Mouse (Mus musculus) hematopoietic stem cell, adult 5-6 weeks (primary cell): ENCODE measurements at regions not wholly inside any gene's neighbourhood (a gene's known extent, or its start where the extent isn't known, plus 50 kb on each side); places are given as distances from the start of the nearest gene placed in this dataset.

Source experiments
- ATAC-seq, 2 experiments: fragments of 125-278 bp in 1 of 2; replicated peaks in 1 of 2; 2 replicates each; pipeline ENCODE4 v1.8.0; 2016 to 2017; ENCODE audit warnings: inconsistent platforms in 2 of 2, mild to moderate bottlenecking in 2 of 2, moderate number of reproducible peaks in 2 of 2, low read depth in 1 of 2, moderate TSS enrichment in 1 of 2; ENCODE audit not compliant: low FRiP score in 2 of 2, poor library complexity in 2 of 2, severe bottlenecking in 2 of 2, insufficient read depth in 1 of 2, low TSS enrichment in 1 of 2

DNA sequence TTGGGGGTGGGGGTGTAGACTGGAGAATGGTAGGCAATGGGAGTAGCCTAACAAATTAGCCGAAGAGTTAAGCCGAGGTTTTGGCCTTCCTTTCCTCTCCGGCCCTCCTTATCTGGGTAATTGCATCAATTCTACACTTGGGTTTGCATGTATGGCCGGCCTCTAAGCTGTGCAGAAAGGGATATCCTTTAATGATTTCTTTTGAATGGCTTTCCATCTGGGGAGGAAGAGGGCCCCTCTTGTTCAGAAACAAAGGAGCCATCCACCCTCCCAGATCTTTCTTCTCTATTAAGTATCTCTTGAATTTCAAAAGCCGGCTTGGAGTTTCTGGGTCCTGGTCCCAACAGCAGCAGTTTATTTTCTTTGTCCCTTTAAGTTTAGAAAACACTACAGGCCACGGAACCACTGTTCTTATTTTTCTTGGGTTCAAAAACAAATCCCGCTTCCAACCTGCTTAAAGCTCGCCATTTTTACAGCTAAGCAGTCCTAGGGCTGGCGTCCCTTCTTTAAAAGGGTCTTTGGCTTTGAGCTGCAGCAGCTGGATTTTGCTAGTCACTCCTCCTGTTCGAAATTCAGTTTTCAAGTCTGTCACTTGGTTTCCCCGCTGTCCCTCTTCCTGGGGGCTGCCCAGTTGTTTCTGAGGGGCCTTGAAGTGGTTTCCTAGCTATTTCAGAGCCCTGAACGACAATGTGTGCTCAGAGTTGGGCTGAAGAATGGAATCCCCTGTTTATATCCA, 73.1 kb upstream of the Lrig1 start:
- no peak for ATAC-seq

DNA sequence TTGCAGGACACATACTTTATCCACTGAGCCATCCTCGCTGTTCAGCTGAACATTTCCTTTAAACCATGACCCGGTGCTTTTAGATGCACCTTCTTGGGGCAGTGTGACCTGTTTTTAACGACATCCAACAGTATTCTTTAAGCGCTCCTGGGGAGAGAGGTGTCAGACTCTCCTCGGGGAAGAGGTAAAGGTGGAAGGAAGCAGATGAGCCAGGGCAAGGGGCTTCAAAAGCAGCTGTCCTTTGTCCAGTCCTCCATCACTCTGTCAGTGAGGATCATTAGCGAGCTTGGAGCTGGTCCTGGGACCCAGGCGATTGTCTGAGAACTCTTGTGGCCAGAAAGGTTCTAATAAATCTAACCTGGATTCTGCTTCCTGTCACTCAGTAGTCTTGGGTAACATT, 72.4 kb upstream of the Lrig1 start:
- 0 out of 4 replicates have a peak, but pooled peaks of 1 of the 2 experiments have one; percentile 25 for ATAC-seq

DNA sequence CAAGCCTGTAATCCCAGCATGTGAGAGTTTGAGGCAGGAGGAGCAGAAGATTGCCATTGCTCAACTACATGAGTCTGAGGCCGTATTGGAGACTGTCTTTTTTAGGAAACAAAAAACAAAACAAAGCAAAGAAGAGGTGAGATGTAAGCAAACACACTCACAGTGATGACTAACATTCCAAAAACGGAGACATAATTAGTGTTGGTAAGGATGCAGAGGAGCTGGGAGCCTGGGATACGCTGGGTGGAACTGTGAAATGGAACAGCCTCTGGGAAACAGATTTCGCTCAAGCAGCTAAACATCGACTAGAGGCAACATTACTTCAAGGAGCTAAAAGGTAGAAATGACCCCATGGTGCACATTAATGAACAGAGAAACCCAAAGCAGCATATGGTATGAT, 68.3 kb upstream of the Lrig1 start:
- no peak for ATAC-seq

DNA sequence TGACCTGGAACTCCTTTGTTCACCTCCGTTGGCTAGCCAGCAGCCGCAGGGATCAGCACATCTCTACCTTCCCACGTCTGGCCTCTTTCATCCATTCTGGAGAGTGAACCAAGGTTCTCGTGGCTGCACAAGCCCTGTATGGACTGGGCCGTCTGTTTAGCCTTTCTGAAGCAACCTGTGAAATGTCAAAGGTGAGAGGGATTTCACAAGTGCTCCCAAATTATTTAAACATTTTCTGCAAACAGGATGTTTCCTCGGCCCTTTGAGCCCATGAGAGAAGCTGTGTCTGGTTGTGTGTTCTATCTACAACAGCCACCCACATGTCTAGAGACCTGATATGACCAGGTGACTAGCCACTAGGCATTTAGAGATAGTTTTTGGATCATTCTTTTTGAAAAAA, 65.8 kb upstream of the Lrig1 start:
- no peak for ATAC-seq

DNA sequence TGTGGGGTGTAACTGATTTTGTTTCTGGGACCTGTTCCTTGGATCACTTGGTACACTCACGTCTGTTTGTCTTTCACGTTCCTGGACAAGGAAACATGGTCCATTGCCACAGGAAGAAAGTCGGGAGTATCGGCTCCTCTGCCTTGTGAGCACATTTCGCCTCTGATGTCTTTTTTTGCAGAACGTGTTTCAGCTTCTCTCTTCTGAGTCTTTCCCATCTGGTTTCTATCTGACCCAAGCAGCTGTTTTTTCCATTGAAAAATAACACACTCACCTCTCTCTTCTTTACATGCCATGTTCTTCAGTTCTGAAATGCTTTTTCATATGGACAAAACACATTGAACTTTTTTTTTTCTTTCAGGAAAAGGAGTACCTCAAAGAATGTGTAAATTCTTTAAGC, 61.4 kb upstream of the Lrig1 start:
- ATAC-seq, result no peak

DNA sequence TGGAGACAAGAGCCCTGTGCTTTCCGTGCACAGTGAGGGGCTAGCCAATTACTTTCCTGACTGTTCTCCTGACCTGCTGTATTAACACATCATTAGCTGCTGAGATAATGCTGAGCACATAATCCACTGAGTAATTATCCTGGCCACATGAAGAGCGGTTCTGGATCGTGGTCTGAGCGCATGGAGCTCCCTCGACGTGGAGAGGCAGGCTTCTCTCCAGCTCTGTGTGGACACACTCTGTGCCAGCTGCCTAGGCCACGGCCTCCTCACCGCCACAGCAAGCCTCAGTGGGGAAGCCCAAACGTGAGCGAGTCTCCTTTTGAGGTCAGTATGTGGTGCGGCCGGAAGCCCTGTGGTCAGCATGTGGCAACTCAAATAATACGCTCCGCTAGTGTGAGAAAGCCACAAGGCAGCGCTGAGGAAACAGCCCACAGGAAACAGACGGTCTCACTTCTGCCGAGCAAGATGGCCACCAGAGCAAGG, 60.7 kb upstream of the Lrig1 start:
- peak; percentile 97 to 99 for ATAC-seq

DNA sequence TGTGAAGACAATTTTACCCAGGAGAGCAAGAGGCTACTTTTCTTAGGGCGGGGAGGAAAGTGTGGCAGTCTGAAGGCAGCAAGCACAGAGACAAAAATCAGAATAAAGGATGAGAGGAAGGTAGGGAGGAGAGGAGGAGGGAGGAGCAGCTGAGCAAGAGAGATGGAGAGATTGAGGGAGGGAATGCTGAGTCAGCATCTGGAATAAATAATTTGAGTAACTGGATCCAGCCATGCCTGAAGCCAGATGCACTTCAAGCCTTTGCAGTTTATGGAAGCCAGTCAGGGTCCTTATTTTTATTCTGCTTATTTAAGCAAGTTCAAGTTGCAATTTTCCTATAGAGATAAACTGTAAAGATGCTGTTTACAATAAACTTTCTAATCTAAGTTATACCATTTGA, 59.7 kb upstream of the Lrig1 start:
- ATAC-seq, result no peak

DNA sequence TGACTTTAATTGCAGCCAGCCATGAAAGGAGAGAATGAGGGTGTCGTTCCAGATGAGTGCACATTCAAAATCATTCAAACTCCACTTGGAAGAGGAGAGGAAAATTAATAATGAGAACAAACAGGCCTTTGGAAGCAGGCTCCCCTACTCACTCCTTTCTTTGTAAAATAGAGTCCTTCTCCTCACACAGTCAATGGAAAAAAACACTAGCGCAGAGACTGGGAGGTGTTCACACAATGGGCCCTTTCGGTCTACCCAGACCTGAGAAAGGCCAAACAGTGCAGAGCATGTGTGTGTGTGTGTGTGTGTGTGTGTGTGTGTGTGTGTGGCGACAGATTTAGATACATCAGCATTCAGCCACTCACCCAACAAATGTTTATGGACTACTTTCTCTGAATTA, 56.0 kb upstream of the Lrig1 start:
- no peak for ATAC-seq

DNA sequence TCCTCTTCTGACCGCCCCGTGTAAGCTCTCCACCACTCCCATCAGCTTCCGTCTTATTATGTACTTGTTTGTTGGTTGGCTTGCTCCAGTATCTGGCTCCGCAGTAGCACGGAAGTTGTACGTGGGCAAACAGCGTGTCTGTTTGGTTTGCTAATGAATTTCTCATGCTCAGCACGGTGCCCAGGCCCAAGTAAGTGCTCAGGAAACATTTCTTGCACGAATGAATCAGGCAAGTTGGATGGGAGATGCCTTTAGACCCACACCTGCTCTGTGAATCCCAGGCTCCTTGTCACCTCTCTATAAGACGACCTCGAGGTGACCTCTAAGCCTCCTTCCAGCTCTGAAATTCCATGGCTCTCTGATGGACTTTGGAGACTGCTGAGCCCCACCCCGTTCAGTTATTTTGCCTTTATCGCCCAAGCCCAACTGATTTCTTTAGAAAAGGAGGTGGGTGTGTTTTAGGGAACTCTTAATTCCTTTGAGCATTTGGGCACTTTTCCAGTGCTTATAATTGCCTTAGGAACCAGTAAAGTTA, 55.4 kb upstream of the Lrig1 start:
- ATAC-seq, result no peak

DNA sequence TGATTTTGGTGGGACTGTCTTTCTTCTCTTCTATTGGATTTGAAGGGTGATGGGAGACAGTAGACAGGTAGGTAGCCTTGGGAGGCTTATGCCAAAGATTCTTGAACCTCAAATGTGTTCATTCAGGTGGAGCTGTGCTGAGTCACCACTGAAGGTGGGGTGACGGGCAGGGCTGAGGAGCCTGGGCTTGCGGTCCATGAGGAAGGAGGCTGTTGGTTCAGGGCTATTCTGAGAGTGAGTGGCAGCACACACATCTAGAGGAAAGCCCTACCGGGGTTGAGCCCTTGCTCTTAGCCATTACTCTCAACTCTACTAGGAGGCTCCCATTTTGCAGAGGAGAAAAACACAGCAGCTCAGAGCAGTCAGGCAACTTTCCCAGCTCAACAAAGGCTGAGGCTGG, 54.6 kb upstream of the Lrig1 start:
- ATAC-seq, result peak; percentile 51 to 65; a peak in 2 of 4 replicates

DNA sequence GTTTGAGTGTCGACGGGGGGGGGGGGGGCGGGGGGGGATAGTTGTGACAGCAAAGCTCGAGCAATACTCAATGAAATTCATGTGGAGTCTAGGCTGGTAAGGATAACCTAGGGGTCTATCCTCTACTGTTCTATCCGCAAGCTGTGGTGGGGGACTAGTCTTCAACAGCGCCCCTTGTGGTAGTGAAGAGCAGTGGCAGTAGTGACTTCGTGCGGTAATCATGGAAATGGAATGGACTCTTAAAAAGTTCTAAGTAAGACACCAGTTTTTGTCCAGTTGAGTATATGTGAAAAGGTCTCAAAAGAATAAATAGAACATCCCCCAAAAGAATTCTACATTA, 51.1 kb upstream of the Lrig1 start:
- ATAC-seq, result no peak

DNA sequence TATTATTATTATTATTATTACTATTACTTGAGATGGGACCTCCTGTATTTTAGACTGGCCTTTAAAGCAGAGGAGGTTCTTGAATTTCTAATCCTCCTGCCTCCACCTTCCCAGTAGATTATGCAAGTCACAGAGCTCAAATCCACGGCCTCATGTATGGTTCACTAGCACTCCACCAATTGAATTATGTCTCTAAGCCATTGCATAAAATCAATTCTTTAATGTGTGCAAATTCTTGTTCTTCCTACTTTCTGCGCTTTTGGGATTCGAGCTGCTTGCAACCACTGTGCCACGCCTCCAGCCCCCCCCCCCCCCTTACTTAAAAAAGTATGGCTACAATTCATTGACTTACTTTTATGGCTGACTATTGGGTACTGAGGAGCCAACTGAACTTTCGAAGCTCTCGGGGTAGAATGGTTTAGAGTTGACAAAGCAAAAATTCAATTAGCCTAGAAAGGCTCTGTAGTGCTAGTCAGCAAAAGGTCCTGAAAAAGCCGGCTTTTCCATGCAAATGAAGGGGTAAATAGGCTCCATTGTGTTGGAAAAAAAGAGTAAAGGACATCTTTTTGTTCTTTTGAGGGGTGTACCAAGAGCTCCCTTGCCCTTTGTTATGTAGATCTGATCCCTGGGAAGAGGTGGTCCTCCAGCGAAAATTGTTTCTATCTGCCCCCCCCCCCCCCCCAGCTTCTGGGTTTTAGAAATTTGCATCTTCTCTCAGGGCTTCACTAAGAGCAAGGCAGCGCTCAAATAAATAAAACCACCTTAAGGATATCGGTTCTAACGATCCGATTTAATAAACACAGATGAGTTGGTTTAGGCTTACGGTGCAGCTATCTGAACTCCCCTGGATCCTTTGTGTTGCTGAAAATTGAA, 50.5 kb upstream of the Lrig1 start:
- no peak for ATAC-seq
